Mouse (Mus musculus) right cerebral cortex, postnatal 14 days (tissue): Measurements from ENCODE around the gene Cplx3.

Source experiments
- DNase-seq: peaks from one replicate; pipeline ENCODE4 v3.0.0; 2022

Cplx3 gene

GRCm38 (mm10) chr9:57598851-57599563, 7.1 kb downstream of the Cplx3 start:
- no peak for DNase-seq

GRCm38 (mm10) chr9:57597929-57598382, 8.1 kb downstream of the Cplx3 start:
- DNase-seq = no peak

DNA sequence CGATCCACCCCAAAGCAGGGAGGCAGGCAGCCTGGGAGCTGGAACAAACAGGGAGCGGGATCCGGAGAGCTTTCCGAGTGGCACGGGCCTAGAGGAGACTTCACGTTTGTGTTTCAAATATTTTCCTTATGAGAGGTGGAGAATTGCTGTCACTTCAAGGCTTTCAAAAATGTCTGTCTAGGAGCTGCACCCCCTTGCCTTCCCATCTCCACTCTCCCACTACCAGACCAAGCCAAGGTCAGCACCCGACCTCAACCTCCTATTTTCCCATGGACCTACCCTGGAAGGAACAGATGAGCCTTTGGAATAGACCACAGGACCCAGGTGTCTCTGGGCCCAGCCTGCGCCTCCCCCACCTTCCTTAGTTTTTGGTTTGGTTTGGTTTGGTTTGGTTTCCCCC, 8.8 kb downstream of the Cplx3 start:
- DNase-seq = no peak

DNA sequence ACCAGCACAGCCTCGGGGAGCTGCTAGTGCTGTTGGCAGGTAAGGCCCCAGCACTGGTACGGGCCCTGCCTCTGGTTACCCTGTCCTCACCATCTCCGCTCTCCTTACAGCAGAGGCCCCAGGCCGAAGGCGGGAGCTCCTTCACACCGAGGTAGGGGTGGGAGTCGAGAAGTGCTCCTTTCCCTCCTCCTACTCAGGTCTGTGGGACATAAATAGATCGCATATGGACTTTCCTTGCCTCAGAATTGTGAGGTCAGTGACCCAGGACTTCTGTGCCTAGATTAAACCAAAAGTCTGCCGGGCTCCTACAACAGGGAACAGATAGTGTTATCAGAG, 11.9 kb downstream of the Cplx3 start:
- DNase-seq = no peak

GRCm38 (mm10) chr9:57593454-57594173, 12.5 kb downstream of the Cplx3 start:
- peak; percentile 41 for DNase-seq

DNA sequence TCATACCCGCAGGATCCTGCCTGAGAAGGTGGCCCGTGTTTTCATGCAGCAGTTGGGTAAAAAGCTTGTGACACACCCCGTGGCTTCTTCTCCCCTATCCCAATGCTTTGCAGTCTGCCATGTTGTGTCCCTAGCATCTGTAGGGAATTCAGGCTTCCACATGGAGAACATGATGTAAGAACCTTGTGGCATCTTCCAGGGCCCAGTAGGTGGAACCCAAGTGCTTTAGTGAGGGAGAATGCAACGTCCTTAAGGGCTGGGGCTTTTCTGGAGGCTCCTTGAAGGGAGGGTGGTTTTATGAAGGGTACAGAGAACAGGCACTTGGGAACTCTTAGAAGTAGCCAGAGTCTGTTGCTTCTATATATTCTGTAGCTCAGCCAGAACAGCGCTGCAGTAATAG, 15.4 kb downstream of the Cplx3 start:
- no peak for DNase-seq

DNA sequence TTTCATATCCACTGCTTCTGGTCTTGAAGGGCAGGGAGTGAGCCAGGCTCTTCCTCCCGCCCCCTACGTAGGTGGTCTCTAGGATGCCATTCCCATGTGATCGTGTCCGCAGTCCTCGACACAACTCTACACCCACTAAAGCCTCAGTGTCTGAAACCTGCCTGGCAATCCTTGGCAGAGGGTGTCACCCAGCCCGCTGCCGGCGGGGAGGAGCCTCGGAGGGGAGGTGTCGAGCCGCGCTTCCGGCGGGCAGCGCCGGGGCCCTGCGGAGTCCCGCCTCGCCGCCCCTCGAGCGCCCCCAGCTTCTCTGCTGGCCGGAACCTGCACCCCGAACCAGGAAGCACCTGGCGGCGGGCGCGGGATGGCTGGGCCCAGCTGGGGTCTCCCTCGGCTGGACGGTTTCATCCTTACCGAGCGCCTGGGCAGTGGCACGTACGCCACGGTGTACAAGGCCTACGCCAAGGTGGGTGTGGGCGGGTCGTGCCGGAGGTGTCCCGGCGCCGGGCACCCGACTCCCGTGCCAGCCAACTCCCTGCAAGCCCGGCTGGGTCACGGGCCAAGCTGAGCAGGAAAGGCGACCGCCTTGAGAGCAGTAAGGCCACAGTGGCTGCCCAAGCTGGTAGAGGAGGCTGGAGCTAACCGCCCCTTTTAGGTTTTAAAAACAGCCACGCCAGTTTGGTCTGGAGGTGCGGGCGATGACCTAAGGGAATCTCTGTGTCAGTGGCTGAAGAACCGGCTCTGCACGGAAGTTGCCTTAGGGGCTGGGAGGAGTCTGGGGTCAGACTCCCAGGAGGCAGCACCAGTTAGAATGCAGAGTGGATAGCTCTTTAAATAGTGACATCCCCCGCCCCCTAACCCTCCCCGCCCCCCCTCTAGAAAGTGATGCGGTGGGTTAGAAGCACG, 16.6 kb downstream of the Cplx3 start, which contains the start of gene Ulk3:
Gene Ulk3 (plus strand): TSS at position 229 of the 903 bp plus-strand sequence.
- peak; percentile 74 for DNase-seq

DNA sequence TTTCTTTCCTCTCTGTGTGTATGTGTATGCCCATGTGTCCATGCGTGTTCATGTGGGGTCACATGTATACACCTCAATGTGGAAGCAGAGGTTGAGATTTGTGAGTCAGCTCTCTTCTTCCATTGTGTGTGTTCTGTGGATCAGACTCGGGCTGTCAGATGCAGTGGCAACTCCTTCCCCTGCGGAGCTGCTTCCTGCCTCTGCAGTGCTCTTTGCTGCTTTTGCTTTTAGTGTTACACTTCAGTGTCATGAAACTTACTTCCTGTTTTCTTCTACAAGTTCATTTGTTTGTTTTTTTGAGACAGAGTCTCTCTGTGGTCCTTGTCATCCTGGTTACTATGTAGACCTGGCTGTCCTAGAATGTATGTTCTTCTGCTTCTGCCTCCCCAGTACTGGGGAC, 21.1 kb downstream of the Cplx3 start:
- no peak for DNase-seq

GRCm38 (mm10) chr9:57577144-57577849, 28.8 kb downstream of the Cplx3 start:
- no peak for DNase-seq

DNA sequence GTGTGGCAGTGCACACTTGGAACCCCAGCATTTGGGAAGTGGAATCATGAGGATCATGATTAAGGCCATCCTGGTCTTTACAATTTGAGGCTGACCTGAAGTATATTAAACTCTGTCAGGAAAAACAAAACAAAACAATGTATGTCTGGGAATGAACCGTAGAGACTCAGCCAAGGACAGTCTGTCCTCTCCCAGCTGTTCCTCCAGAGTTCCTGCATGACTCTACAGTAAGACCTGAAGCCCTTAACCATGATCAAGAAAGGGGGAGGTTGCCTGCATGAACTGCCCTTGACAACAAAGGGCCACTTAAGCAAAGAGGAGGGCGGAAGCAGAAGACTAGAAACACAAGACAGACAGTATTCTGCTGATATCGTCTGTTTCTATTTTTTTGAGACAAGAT, 30.5 kb downstream of the Cplx3 start:
- no peak for DNase-seq

GRCm38 (mm10) chr9:57574397-57574796, 31.7 kb downstream of the Cplx3 start:
- no peak for DNase-seq

GRCm38 (mm10) chr9:57568500-57568899, 37.6 kb downstream of the Cplx3 start:
- no peak for DNase-seq

DNA sequence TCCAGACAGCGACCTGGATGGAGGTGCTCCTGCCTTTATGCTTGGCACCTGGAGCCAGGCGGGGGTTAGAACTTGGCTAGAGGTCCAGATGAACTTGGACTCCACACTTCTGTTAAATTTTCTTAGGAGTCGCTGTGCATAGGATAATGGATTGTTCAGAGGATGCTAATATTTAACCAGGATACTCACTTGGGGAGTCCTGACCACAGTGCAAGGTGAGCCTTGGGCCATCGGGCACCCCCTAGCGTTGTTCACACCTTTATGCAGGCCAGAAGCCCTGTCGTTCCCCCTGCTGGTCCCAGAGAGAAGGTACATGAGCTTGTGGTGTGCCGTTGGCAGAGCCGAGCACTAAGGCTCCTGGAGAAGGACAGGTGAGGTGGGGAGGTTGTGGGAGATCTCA, 39.2 kb downstream of the Cplx3 start:
- no peak for DNase-seq

GRCm38 (mm10) chr9:57565741-57566221, 40.3 kb downstream of the Cplx3 start:
- DNase-seq = peak; percentile 56

DNA sequence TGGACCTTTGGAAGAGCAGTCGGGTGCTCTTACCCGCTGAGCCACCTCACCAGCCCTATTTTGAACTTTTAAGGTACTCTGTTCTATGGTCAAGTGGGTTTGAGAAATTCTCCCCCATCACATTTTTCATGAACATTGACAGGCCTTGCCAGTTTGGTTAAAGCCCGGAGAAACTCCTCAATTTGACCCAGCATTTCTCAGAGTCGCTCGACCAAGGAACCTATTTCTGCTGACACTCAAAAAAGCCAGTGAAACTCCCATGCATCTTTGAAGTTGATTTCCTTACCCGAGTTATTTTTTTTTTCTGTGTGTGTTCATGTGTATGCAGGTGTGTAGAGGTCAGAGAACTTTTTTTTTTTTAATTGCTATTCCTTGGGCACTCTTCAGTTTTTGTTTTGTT, 41.5 kb downstream of the Cplx3 start:
- no peak for DNase-seq

- DNase-seq = no peak
Measured at GRCm38 (mm10) chr9:57562896-57563372, 43.1 kb downstream of the Cplx3 start.

GRCm38 (mm10) chr9:57561711-57562099, 44.4 kb downstream of the Cplx3 start:
- DNase-seq = no peak

GRCm38 (mm10) chr9:57560861-57561710, 45.0 kb downstream of the Cplx3 start, which contains the start of gene Scamp2:
Gene Scamp2 (plus strand): TSS chr9:57560943.
- DNase-seq = peak; percentile 88

DNA sequence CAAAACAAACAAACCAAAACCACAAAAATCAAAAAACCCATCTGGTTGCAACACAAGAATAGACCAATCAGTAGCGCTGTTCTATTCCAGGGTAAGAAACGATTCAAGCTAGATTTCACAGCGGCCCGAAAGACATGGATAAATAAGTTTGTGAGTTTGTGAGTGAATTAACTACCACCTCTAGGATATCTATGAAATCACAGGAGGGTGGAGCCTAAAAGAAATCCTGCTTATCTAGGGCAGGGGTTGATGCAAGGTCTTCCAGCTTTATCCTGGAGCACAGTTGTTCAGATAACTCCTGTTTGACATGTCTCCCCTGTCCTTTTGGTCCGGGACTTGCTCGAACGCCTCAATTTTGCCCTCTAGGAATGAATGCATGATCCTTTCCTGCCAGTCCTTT, 45.8 kb downstream of the Cplx3 start:
- no peak for DNase-seq

DNA sequence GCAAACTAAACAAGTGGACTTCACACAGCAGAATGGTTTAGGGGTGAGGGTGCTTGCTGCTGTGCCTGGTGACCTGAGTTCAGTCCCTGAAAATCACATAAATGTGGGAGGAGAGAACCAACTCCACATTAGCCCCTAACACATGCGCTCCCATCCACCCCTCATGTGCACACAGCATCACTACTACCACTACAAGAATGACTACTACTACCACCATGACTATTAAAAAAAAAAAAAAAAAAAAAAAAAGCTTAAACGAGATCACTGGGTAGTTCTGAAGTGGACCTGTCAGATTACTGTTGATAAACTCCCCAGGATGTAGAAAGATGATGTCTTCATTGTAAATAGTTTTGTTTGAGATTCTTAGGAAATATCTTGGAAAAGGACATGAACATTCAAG, 46.5 kb downstream of the Cplx3 start:
- no peak for DNase-seq

- no peak for DNase-seq
Measured at GRCm38 (mm10) chr9:57558625-57559024, 47.5 kb downstream of the Cplx3 start.
